Mouse (Mus musculus) spleen, adult 2 months (tissue): ENCODE measurements around the gene Lgals1.

Experiments
- CTCF ChIP-seq: fragments of 200-500 bp; IDR thresholded peaks from 2 replicates; pipeline ENCODE4 v1.5.1; 2011; ENCODE audit warnings: mild to moderate bottlenecking, inconsistent platforms; ENCODE audit not compliant: insufficient read depth, insufficient read length, insufficient replicate concordance; ENCODE audit errors: extremely low read depth
- POLR2A ChIP-seq: fragments of 200-500 bp; IDR thresholded peaks from 2 replicates; pipeline ENCODE4 v1.6.1; 2011; ENCODE audit warnings: low read depth, low read length, inconsistent platforms

DNA sequence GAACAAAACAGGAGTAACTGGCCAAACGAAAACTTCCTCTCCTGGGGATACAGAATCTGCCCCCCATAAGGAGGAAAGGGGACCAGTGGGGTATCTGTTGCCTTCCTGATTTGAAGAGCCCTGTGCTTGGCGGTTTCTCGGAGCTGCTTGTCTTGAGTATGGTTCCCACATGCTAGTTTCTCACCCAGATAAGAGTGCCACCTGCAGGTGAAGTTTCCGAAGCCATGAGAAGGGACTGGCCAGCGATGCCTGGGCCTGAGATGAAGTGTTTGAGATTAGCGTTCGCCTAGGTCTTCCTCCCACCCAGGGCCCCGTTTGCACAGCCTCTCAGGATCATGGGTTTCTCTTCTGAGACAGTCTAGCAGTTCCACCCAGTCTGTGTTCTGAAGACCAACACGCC is 14.5 kb upstream of the Lgals1 start:
- TF ChIP-seq CTCF (peak; percentile 42; the same call in 1 of the 2 replicates), POLR2A (no peak)
